Mouse (Mus musculus): ENCODE results near the gene Shisa8.

DNA sequence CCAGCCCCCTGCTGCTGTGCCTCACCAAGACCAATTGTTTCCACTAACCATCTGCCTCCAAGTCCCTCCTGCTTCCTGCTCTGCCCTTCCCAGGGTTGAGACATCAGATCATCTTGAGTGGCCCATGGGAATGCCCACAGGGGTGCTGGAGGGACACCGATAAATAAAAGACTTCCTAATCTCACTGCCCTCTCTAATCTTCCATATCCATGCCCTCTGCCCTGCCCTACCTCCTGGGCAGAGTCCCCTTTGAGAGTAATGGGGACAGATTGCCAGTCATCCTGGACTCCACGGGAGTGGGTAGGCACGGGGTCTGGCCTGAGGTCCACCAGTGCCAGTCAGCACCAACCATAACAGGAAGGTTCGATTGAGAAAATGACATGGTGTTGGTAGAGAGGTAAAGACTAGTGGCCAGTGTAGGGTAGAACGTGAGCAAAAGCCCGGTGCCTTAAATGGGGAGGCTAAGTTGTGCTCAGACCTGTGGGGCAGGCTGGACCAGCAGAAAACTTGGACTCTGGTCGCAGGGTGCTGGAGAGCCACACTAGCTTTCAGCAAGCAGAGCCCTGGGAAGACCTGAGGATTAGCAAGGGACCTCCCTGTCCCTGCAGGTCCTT is 12.1 kb upstream of the Shisa8 start:
- TF ChIP-seq CTCF (IDR thresholded peaks at IDR 0.05; ENCODE audit: low read depth, low read length) = no peak
- no peak for TF ChIP-seq GATA1 (IDR thresholded peaks at IDR 0.05; ENCODE audit: borderline replicate concordance, low read length)

Measured in G1E (cell line).